Mouse (Mus musculus): ENCODE measurements around the gene Pabpn1l. TPM values are rescaled to one million over a fixed set of nuclear protein-coding genes. Genes with fewer than 3 reads are reported as not detected.

Pabpn1l gene
- polyA plus RNA-seq (2012): not detected in 2 replicates

DNA sequence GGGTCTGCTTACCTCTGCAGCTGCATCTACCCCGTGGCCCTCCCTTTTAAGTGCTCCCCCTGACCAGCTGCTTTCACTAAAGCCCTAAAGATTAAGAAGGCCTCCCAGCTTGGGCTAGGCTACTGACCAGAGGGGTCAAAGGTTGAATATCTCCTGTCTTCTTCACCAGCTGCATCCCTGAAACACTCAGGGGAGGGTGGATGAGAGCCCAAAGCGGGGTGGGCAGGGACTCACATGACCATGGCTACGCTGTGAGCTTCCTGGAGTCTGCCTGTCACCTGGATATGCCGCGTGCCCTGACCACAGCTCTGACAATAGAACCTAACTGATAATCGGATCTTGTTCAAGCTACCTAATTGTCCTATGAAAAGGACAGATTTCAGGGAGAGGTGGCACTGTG is at the start of gene Pabpn1l:
Gene Pabpn1l (minus strand): TSS at position 13 of the 400 bp plus-strand sequence.
- no peak for TF ChIP-seq GATA1 (IDR thresholded peaks at IDR 0.05; ENCODE audit: low read length)

DNA sequence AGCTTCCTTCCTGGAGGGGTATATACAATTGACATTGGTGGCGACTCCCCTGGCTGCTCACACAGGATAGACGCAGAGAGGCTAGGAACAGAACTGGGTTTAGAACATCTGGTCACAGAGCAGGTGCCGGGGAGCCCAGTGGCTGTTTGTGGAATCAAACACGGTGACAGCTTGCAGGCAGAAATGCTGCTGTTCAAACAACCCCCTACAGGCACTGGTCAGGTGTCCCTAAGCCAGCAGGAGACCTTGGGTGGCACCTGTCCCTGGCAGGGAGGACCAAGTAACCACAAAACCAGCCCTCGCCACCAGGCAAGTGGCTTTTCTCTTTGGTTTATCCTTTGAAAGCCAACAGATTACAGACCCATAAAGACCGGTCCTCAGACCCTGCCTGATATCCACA is 49.4 kb upstream of the Pabpn1l start:
- TF ChIP-seq GATA1 (IDR thresholded peaks at IDR 0.05; ENCODE audit: low read length): no peak

DNA sequence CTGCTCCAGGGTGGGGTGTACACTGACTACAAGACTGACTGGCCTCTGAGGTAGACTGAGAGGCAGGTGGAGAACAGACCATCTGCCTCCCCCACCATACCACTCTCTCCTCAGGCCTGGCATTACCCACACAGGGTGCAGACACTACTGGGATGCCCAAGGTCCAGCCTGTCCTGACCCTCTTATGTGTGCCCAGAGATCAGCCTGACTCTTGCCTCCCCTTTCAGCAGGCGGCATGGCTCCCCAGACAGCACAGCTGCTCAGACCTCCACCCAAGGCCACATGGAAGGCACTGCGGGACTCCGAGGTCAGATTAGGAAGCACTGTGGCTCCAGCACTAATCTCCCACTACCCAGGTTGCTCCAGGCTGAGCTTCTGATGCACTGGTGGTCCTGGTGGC is 48.2 kb upstream of the Pabpn1l start:
- TF ChIP-seq GATA1 (IDR thresholded peaks at IDR 0.05; ENCODE audit: low read length): no peak

DNA sequence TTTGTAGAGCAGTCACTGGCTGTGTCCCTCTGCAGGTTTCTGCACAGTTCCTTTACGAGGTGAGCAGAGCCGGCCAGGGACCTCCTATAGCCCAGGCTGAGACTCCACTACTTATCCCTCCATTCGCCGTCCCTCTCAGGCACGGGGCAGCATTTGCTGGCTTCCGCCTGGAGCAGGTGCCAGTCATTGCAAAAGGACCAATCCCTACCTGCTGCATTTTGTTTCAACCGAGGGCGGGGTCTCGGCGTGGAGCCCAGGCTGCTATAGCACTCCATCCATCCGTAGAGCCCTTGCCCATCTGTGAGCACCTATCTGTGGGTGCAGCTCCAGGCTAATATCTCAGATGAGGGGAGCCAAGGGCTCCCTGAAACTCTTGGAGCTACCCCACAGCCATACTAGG is 47.5 kb upstream of the Pabpn1l start:
- no peak for TF ChIP-seq GATA1 (IDR thresholded peaks at IDR 0.05; ENCODE audit: low read length)

DNA sequence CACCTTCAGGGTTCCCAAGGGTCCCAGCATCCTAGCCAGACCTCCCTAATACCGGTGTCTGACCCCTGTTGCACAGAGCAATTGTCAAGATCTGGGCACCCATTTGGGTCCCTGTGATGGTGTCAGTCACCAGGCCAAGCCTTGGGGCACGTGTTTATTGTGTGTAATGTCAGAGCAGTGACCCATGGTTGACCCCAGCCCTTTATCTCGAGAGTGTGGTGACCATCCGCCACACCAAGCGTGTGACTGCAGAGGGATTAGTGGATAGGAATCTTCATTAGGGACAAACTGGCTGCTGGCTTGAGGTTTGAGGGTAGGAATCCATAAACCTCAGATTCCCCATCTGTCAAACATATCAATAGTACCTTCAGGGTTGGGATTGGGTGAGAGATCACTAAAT is 46.8 kb upstream of the Pabpn1l start:
- no peak for TF ChIP-seq GATA1 (IDR thresholded peaks at IDR 0.05; ENCODE audit: low read length)

DNA sequence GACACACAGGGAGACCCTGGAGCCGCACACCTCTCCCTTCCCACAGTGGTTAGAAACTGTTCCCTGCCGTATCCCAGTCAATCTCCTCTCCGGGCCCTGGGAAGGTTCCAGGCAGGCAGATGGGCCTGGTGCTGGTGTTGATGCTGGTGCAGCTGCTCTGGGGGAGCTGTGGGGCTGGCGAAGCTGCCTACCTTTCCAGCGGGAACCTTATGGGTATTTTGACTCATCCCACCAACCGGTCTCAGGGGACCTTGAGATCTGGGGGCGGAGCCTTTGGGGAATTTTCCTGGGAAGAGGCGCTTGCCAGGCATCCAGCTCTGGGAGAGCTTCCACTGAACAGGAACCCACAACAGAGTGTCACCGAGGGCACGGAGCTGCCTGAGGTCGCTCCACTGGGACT is 45.3 kb upstream of the Pabpn1l start:
- TF ChIP-seq GATA1 (IDR thresholded peaks at IDR 0.05; ENCODE audit: low read length): no peak

DNA sequence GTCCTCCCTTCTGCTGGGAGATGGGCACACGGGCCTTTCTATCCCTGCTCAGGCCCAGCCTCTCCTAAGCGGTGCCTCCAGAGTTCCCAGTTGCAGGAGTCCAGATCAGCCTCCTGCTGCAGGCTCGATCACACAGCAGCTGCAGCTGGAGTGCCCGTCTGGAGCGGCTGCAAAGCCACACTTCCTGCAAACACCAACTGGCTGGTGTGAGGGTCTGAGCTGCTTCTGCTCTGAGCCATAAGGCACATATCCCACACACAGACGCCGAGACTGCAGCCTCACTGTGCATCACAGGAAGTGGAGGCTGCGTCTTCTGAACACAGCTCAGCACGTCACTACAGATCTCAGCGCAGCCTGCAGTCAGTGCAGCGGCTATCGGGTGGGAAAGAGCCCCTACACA is 44.3 kb upstream of the Pabpn1l start:
- no peak for TF ChIP-seq GATA1 (IDR thresholded peaks at IDR 0.05; ENCODE audit: low read length)

DNA sequence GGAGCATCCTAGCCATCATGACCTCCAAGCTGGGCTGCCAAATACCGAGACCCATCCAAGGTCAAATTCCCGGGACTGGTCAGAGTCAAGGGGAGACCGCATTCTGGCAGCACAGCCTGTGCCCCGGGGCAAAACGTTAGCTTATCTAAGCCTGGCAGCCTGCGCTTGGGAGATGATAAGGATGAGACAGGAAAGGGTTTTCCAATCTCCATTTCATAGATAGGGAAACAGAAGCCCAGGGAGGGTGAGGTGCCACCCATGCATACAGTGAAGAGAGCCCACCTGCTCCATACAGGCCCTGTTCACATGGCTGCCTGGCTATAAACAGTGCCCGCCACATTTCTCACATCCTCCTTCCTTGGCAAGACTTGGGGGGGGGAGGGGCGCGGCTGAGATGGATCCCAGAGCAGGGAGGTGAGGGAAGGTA is 43.8 kb upstream of the Pabpn1l start:
- TF ChIP-seq GATA1 (IDR thresholded peaks at IDR 0.05; ENCODE audit: low read length): peak; percentile 93

DNA sequence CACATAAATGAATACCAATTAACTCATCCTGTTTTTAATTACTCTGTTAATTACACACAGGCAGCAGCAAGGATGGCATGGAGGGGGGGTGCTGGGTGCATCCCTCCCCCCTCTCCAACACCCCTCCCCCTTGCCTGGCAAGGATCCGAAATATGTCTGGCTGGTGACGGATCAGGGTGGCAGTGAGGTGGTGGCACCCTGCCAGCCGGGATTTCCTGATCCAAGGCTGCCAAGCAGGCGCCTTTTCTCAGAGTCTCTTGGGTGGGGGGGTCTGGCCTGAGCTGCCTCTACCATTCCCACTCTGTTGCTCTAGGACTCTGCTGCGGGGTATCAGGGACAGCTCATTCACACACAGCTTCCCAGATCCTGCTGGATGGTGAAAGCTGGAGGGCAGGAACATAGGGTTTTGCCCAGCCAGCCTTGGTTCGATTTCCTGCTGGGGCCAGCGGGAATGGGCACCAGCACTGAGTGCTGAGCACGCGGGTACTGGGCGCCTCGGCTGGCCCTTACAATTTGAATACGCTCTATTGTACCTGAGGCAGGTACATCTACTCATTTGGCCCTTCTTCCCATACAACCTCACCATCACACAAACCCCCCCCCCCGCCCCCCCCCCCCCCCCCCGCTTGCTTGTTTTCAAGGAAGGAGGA is 43.3 kb upstream of the Pabpn1l start:
- no peak for TF ChIP-seq GATA1 (IDR thresholded peaks at IDR 0.05; ENCODE audit: low read length)

DNA sequence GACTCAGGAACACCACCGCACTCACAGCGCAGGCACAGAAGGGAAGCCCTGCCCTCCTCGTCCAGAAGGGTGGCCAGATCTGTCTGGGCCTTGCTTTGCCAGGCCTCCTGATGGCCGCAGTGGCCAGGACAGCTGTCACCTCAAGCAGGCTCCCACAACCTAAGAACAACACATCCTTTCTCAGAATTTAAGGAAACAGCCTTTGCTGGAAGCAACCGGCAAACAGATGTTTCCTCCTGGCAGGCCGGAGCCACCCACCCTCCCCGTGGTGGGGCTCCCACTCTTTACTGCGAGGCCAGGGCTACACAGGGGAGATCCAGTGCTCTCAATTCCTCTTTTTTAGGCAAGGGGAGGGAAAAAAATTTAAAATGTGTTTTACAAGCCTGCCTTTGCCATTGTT is 42.7 kb upstream of the Pabpn1l start:
- TF ChIP-seq GATA1 (IDR thresholded peaks at IDR 0.05; ENCODE audit: low read length): no peak

DNA sequence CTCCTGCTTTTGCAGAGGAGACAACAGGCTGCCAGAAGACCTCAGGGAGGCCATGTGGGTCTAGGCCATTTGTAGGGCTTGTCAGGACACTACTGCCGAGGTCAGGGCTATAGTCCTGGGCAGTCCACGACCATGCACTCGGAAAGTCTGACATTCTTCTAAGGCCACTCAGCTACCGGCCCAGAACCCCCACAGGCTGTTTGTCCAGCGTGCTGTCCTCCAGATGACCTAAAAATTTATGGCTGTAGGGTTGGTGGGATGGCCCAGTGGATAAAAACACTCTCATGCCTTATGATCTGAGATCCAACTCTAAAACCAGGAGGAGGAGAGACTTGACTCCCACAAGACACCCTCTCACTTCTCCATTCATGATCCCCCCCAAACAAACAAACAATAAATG is 41.1 kb upstream of the Pabpn1l start:
- no peak for TF ChIP-seq GATA1 (IDR thresholded peaks at IDR 0.05; ENCODE audit: low read length)

DNA sequence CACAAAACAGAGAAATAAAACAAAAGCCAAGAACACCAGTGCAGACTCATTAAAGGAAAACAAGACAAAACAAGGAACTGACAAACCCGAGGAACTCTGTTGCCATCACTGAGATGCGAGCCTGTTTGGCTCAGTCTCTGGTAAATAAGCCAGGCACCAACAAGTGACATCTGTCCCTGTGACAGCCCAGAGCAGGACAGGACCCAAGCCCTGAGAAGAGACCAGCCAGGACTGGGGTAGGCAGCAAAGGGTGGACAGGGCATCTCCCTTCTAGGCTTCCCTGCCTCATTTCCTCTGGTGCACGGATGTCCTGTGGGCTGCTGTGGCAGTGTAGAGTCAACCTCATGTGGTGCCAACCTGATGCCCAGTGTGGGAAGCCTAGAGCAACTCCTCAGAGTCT is 40.6 kb upstream of the Pabpn1l start:
- no peak for TF ChIP-seq GATA1 (IDR thresholded peaks at IDR 0.05; ENCODE audit: low read length)

DNA sequence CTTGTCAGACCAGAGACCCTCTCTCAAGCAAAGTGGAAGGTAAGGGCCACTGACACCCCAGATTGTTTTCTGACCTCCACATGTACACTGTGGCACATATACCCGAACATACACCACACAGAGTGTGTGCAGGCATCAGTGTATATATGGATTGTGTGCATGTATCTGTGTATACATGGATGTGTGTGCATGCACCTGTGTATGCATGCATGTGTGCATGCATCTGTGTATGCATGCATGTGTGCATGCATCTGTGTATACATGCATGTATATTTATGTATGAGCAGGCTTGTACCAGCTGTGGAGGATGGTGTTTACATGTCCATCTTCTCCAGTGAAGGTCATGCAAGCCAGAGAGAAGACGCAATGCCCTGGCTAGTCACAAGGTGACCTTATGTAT is 39.4 kb upstream of the Pabpn1l start:
- TF ChIP-seq GATA1 (IDR thresholded peaks at IDR 0.05; ENCODE audit: low read length): no peak

DNA sequence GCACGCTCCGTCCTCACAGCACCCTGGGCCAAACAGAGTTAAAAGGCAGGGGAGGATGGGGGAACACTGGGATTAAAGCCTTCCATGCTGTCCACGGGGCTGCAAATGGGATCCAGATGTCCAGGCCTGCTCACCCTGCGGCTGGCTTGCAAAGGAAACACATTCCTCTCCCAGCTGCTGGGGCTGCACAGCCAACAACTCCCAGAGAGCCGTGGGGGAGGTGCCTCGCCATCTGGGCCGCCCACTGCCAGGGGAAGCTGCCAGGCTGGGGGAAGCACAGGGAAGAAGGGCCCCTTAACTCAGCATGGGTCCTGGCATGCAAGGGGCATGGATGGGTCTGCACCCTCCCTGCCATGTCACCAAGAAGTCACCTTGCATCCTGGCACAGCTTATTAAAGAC is 38.6 kb upstream of the Pabpn1l start:
- no peak for TF ChIP-seq GATA1 (IDR thresholded peaks at IDR 0.05; ENCODE audit: low read length)

DNA sequence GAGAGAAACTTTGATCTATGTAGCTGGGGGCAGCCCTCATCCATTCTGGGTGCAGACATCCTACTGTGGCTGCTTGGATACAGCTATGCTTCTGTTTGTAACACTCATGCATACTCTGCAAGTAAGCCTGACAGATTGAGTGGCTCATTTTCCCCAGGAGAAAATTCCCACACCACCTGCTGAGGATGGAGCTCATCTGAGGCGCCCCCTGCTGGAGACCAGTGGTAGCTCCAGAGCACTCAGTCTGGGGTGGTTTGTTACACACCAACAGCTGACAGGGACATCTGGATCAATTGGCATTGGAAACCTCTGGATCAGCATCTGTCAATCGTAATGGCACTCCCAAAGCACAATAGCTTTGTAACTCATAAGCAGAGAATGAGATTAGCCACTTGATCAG is 37.5 kb upstream of the Pabpn1l start:
- TF ChIP-seq GATA1 (IDR thresholded peaks at IDR 0.05; ENCODE audit: low read length): no peak

DNA sequence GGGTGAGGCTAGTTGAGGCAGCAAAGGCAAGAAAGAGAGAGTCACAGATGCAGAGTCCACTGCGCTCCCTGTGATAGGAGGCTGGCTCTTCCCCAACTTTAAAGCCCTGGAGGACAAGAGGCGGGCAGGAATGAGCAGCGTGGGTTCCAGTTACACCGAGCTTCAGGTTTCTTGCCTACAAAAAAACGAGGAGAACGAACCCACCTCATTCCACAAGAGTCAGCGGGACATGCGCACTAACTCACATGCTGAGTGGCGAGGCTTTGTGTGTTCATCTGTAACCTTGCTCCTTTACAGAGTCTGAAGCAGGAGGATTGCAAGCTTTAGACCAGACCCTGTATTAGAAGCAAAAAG is 36.2 kb upstream of the Pabpn1l start:
- TF ChIP-seq GATA1 (IDR thresholded peaks at IDR 0.05; ENCODE audit: low read length): no peak

DNA sequence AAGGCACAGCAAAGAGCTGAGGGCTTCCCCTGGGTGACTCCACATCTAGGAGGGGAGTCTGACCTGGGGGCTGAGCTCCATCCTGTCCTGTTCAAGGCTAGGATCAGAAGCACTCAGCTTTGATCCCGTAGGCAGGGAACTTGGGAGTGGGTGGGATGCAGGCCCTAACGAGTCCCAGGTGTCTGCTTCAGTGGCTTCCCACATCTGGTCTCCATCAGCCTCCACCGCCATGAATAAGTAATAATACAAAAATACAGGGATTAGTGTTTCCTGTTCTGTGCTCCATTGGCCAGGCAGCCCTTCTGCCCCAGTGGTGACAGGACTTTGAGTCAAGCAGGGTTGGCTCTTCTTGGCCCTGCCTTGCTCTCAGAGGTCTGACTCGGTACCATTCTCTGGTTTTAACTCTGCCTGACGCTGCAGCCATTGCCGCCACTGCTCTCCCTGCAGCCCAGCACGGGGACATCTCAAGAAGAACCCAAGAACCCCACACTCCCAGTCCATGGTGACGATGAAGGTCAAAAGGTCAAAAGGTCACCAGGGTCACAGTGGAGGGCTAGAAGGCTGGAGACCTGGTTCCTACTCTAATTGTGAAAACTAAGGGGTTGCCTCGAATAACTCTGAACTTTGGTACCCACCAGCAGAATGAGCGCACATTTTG is 35.7 kb upstream of the Pabpn1l start:
- TF ChIP-seq GATA1 (IDR thresholded peaks at IDR 0.05; ENCODE audit: low read length): no peak

Measured in G1E-ER4 (cell line).